Mouse (Mus musculus) kidney, embryonic 14.5 days (tissue): ENCODE measurements around the gene Hoxa10. TPM values are rescaled to one million over a fixed set of nuclear protein-coding genes. Genes with fewer than 3 reads are reported as not detected.

ENCODE experiments used
- ATAC-seq: fragments of 200-750 bp; cut with Nextera tagmentation; 2 replicates; pipeline ENCODE4 v1.8.0; 2017; ENCODE audit warnings: moderate number of reproducible peaks, mild to moderate bottlenecking, moderate TSS enrichment, moderate library complexity; ENCODE audit not compliant: low FRiP score, low TSS enrichment
- H3K27ac ChIP-seq: fragments of 300-500 bp; sonication (generic); 2 replicates; pipeline ENCODE4 v1.5.1; 2014; ENCODE audit warnings: low read depth, mild to moderate bottlenecking, low read length, moderate library complexity, mixed read lengths
- H3K27me3 ChIP-seq: fragments of 300-500 bp; sonication (generic); 2 replicates; pipeline ENCODE4 v1.6.1; 2014; ENCODE audit warnings: mild to moderate bottlenecking, low read length; ENCODE audit not compliant: control insufficient read depth, insufficient read depth
- H3K36me3 ChIP-seq: fragments of 300-500 bp; sonication (generic); 2 replicates; pipeline ENCODE4 v1.6.1; 2014; ENCODE audit warnings: low read length, mixed read lengths; ENCODE audit not compliant: control insufficient read depth, insufficient read depth
- H3K4me1 ChIP-seq: fragments of 300-500 bp; sonication (generic); 2 replicates; pipeline ENCODE4 v1.6.1; 2014; ENCODE audit warnings: low read length, mixed read lengths; ENCODE audit not compliant: control insufficient read depth, insufficient read depth
- H3K4me2 ChIP-seq: fragments of 300-500 bp; sonication (generic); replicated peaks from 2 replicates; pipeline ENCODE4 v1.6.1; 2014; ENCODE audit warnings: low read depth, mild to moderate bottlenecking, low read length
- H3K4me3 ChIP-seq: fragments of 300-500 bp; sonication (generic); 2 replicates; pipeline ENCODE4 v1.5.1; 2014; ENCODE audit warnings: mild to moderate bottlenecking, low read length
- H3K9ac ChIP-seq: fragments of 300-500 bp; sonication (generic); 2 replicates; pipeline ENCODE4 v1.6.1; 2014; ENCODE audit warnings: low read depth, mild to moderate bottlenecking, low read length, moderate library complexity
- H3K9me3 ChIP-seq: fragments of 300-500 bp; sonication (generic); 2 replicates; pipeline ENCODE4 v1.6.1; 2016; ENCODE audit warnings: low read length; ENCODE audit not compliant: control insufficient read depth
- WGBS: fragments of 180-500 bp; shearing (Covaris S2); extraction: QIAGEN DNeasy Blood & Tissue Kit; methylation state at CpG from one replicate; pipeline ENCODE4 v1.1.7; 2014; 5-methylcytosine and 5-hydroxymethylcytosine counted together
- polyA plus RNA-seq: library from polyadenylated mRNA; unstranded; fragments of >200 nt; fragmentation: Nextera tagmentation; extraction: Ambion mirVana; gene quantifications from 2 replicates; pipeline ENCODE4 v1.2.1, GENCODE M21; 2014

Hoxa10 gene
- polyA plus RNA-seq, 1 experiment from 2014 or later: 186 TPM

DNA sequence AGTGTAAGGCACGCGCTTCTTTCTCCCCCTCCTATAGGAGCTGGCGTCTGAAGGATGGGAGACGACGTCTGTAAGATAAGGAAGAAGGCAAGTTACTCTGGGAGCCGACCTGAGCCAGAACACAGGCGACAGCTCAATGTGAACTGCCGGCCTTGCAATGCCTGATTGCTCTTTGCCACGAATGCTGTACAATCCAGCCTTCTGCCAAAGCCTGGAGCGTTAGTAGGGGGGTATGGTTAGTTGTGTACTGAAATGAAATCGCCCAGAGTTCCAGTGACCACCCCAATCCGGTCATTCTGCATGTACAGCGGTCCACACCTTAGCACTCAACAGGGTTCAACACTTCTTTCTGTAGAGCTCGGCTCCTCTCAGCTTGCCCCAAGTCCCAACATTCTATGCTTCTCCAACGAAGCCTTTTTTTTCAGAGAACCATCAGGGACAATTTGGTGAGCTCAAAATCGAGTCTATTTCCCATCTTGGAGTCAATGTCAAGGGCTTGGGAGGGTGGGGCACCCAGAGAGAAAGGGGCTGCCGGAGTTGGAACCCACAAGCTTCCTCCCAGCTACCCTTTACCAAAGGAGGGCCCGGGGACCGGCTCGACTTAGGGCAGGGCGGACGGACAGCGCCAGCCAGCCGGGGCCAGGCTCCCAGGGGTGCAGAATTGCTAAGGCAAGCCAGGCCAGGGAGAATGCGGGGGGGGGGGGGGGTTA lies 18.6 kb upstream of the Hoxa10 start:
- H3K9ac ChIP-seq: no peak overlapping the region
- WGBS: under 1% methylated on average over 24 of the region's 25 CpGs
- H3K36me3 ChIP-seq: no peaks in the 10 kb centered on the region
- no peak overlapping the region for H3K27ac ChIP-seq
- H3K9me3 ChIP-seq: no peaks in the 10 kb centered on the region
- peaks cover 78% of the 10 kb centered on the region for H3K27me3 ChIP-seq
- no peak for ATAC-seq
- peaks cover 4% of the 10 kb centered on the region; the same call in 1 of the 2 replicates for H3K4me1 ChIP-seq
- H3K4me3 ChIP-seq: peak overlapping the region; percentile 39; the same call in 1 of the 2 replicates
- no peak overlapping the region for H3K4me2 ChIP-seq

DNA sequence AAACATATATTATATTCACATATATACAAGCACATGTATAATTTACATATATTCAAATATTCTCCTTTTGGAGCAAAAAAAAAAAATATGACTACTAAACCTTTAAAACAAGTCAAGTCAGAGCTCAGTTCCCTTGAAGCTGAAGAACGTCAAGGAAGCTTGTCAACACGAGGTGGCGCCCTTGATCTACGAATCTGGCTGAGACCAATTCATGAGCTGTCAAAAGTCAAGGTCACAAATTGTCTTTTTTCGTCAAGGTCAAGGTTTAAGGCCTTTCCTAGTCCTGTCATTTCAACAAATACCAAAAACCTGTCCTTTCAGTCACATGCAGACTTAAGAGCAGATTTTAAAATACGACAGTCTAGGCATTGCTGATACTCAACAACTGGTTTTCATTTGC lies 16.3 kb upstream of the Hoxa10 start:
- Histone ChIP-seq H3K9ac (no peak overlapping the region), H3K27me3 (peaks cover 76% of the 10 kb centered on the region), H3K36me3 (no peaks in the 10 kb centered on the region), H3K4me1 (peaks cover 19% of the 10 kb centered on the region), H3K4me3 (no peak overlapping the region), H3K9me3 (no peaks in the 10 kb centered on the region), H3K27ac (no peak overlapping the region), H3K4me2 (no peak overlapping the region)
- ATAC-seq: no peak
- under 1% methylated on average over 6 of the region's 6 CpGs for WGBS

- Histone ChIP-seq H3K36me3 (no peaks in the 10 kb centered on the region), H3K4me1 (peaks cover 26% of the 10 kb centered on the region), H3K27ac (no peak overlapping the region), H3K4me2 (peak overlapping the region; percentile 41), H3K4me3 (peak overlapping the region; percentile 33), H3K9me3 (no peaks in the 10 kb centered on the region), H3K9ac (no peak overlapping the region), H3K27me3 (peaks cover 61% of the 10 kb centered on the region)
- under 1% methylated on average over 59 of the region's 59 CpGs for WGBS
- ATAC-seq: 0 out of 2 replicates have a peak, but pooled peaks have one; percentile 9
Measured at GRCm38 (mm10) chr6:52253511-52254500, 13.2 kb upstream of the Hoxa10 start.

- Histone ChIP-seq H3K4me3 (peak overlapping the region; percentile 33), H3K4me1 (peaks cover 32% of the 10 kb centered on the region), H3K27me3 (peaks cover 51% of the 10 kb centered on the region), H3K9ac (peak overlapping the region; percentile 28; the same call in 1 of the 2 replicates), H3K27ac (no peak overlapping the region), H3K36me3 (no peaks in the 10 kb centered on the region), H3K9me3 (no peaks in the 10 kb centered on the region), H3K4me2 (peak overlapping the region; percentile 41)
- ATAC-seq: peak; percentile 11; the same call in 1 of the 2 replicates
- 6% methylated on average over 35 of the region's 35 CpGs for WGBS
Measured at GRCm38 (mm10) chr6:52252775-52253376, 12.2 kb upstream of the Hoxa10 start.

- no peak for ATAC-seq
- peaks cover 32% of the 10 kb centered on the region for H3K4me1 ChIP-seq
- 0 out of 2 replicates have a peak overlapping the region, but pooled peaks have one; percentile 28 for H3K9ac ChIP-seq
- H3K36me3 ChIP-seq: no peaks in the 10 kb centered on the region
- H3K4me3 ChIP-seq: peak overlapping the region; percentile 33
- H3K9me3 ChIP-seq: no peaks in the 10 kb centered on the region
- 28% methylated on average over 24 of the region's 24 CpGs for WGBS
- peaks cover 47% of the 10 kb centered on the region for H3K27me3 ChIP-seq
- H3K27ac ChIP-seq: no peak overlapping the region
- peak overlapping the region; percentile 41; the same call in 1 of the 2 replicates for H3K4me2 ChIP-seq
Measured at GRCm38 (mm10) chr6:52252016-52252774, 11.5 kb upstream of the Hoxa10 start.

- H3K27ac ChIP-seq: no peak overlapping the region
- 31% methylated on average over 7 of the region's 7 CpGs for WGBS
Measured at GRCm38 (mm10) chr6:52251177-52251879, 10.7 kb upstream of the Hoxa10 start.

DNA sequence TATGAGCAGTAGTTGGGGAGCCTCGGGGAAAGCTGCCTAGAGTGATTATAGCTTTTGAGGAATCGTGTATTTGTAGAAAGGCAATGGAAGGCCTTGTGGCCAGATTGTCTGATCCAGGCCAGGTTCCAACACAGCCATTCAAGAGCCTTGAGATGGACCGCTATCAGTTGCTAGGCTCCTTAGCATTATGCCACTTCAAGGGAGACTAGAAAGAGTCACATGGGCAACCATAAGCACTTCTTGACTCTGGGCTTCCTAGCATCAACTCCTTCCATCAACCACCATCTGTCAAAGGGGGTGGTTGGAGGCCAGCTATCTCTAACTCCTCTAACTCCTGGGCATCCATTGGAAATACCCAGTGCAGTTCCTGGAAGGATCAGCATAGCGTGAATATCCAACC lies 9.2 kb upstream of the Hoxa10 start:
- H3K4me1 ChIP-seq: peaks cover 32% of the 10 kb centered on the region
- peaks cover 30% of the 10 kb centered on the region for H3K27me3 ChIP-seq
- peak overlapping the region; percentile 75; the same call in 1 of the 2 replicates for H3K9ac ChIP-seq
- no peaks in the 10 kb centered on the region for H3K9me3 ChIP-seq
- WGBS: 26% methylated on average over 4 of the region's 4 CpGs
- H3K4me3 ChIP-seq: peak overlapping the region; percentile 75
- peak overlapping the region; percentile 83 for H3K4me2 ChIP-seq
- H3K27ac ChIP-seq: no peak overlapping the region; the same call in 1 of the 2 replicates
- no peak for ATAC-seq
- no peaks in the 10 kb centered on the region for H3K36me3 ChIP-seq

More at GRCm38 (mm10) chr6:52251177-52251879, 10.7 kb upstream of the Hoxa10 start:
- Histone ChIP-seq H3K9ac (no peak overlapping the region), H3K4me3 (no peak overlapping the region), H3K27me3 (peaks cover 43% of the 10 kb centered on the region), H3K4me1 (peaks cover 32% of the 10 kb centered on the region), H3K9me3 (no peaks in the 10 kb centered on the region), H3K36me3 (no peaks in the 10 kb centered on the region), H3K4me2 (no peak overlapping the region)
- ATAC-seq: no peak

- H3K4me3 ChIP-seq: peak overlapping the region; percentile 75
- peak overlapping the region; percentile 83 for H3K4me2 ChIP-seq
- H3K9ac ChIP-seq: peak overlapping the region; percentile 75
- peaks cover 32% of the 10 kb centered on the region for H3K4me1 ChIP-seq
- no peaks in the 10 kb centered on the region for H3K9me3 ChIP-seq
- peaks cover 29% of the 10 kb centered on the region for H3K27me3 ChIP-seq
- peak overlapping the region; percentile 88 for H3K27ac ChIP-seq
- H3K36me3 ChIP-seq: no peaks in the 10 kb centered on the region
- ATAC-seq: no peak
- 6% methylated on average over 16 of the region's 16 CpGs for WGBS
Measured at GRCm38 (mm10) chr6:52249415-52249738, 8.7 kb upstream of the Hoxa10 start.
